Mouse (Mus musculus) ES-Bruce4 (cell line): ENCODE measurements around the gene Mtm1. TPM values are rescaled to one million over a fixed set of nuclear protein-coding genes. Genes with fewer than 3 reads are reported as not detected.

Experiments
- H3K27ac ChIP-seq: 2 replicates; pipeline ENCODE4 v1.5.1; 2012; ENCODE audit warnings: low read length, inconsistent platforms; ENCODE audit not compliant: insufficient read depth
- H3K27me3 ChIP-seq: 2 replicates; pipeline ENCODE4 v1.6.1; 2012; ENCODE audit warnings: mild to moderate bottlenecking, low read length, inconsistent platforms; ENCODE audit not compliant: control insufficient read depth, poor library complexity, insufficient read depth, severe bottlenecking
- H3K36me3 ChIP-seq: 2 replicates; pipeline ENCODE4 v1.6.1; 2012; ENCODE audit warnings: inconsistent platforms, mild to moderate bottlenecking, low read length, moderate library complexity; ENCODE audit not compliant: control insufficient read depth, poor library complexity, insufficient read depth, severe bottlenecking
- H3K4me1 ChIP-seq: one replicate; pipeline ENCODE4 v1.8.1; 2011; ENCODE audit warnings: low read length; ENCODE audit not compliant: control insufficient read depth, insufficient read depth
- H3K4me3 ChIP-seq: 2 replicates; pipeline ENCODE4 v1.5.1; 2011; ENCODE audit warnings: low read depth, mild to moderate bottlenecking, low read length
- H3K9ac ChIP-seq: 2 replicates; pipeline ENCODE4 v1.6.1; 2012; ENCODE audit warnings: low read depth, mild to moderate bottlenecking, inconsistent platforms; ENCODE audit not compliant: poor library complexity, severe bottlenecking
- H3K9me3 ChIP-seq: replicated peaks from 2 replicates; pipeline ENCODE4 v1.6.1; 2012; ENCODE audit warnings: mild to moderate bottlenecking, low read length, inconsistent platforms; ENCODE audit not compliant: control insufficient read depth, poor library complexity, insufficient read depth, severe bottlenecking
- CTCF ChIP-seq: IDR thresholded peaks from one replicate; pipeline ENCODE4 v1.8.1; 2011; ENCODE audit warnings: low read depth, low read length
- EP300 ChIP-seq: IDR thresholded peaks from 2 replicates; pipeline ENCODE4 v1.6.1; 2011; ENCODE audit warnings: low read depth, low read length; ENCODE audit not compliant: insufficient read depth
- POLR2A ChIP-seq: IDR thresholded peaks from one replicate; pipeline ENCODE4 v1.8.1; 2011; ENCODE audit warnings: low read length; ENCODE audit not compliant: insufficient read depth
- polyA plus RNA-seq: library from polyadenylated mRNA; stranded (reverse); fragments of >200 nt; gene quantifications from 2 replicates; pipeline ENCODE4 v1.2.4, GENCODE M21; 2011; ENCODE audit warnings: low read depth; ENCODE audit not compliant: missing spikeins, insufficient read depth, insufficient read length

Mtm1 gene
- 9.7 and 11.7 TPM in 2 replicates for polyA plus RNA-seq

DNA sequence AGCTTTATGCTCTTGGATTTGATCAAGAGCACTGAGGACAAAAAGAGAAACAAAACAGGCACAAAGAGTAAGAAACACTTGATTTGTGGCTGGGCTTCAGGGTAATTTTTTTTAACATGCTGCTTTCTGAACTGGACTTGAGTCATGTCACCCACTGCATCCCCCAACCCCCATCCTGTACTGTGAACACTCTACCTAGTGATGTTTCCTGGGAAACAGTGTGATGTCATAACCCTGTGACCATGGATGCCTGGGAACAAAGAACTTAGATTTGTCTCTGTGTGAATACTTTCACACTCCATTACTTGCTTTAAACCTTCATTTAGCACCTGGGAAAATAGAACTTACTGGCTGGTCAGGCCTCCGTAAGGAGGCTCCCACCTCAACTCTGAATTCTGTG lies at the start of gene Mtm1:
TSS of gene Mtm1 (plus strand) at position 301 of the 400 bp plus-strand sequence.
- TF ChIP-seq EP300 = no peak
- no peak for TF ChIP-seq POLR2A
- no peak for TF ChIP-seq CTCF
- Histone ChIP-seq H3K4me3 (no peak within 1 kb of the TSS), H3K9me3 (no peaks in the 10 kb centered on the region), H3K9ac (no peak within 1 kb of the TSS), H3K36me3 (no peaks in the 10 kb centered on the region), H3K27ac (no peak within 1 kb of the TSS), H3K27me3 (no peaks in the 10 kb centered on the region), H3K4me1 (no peaks in the 10 kb centered on the region)

DNA sequence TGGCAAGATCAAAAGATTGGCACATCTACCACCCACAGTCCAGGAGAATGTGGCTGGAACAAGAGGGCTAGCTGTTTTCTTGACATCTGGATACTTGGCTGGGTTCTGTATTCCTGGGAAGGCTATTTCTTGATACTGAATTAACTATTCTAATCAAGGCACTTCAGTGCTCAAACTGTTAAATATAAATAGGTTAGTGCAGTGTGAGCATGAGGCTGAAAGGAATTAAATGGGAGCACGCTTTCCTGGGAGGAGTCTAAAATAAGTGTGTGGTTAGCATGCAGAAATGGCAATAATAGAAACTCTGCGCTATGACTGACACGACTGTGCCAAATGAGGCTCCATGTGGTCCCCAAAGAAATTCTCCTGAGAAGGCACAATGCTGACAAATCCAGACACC lies 29.0 kb upstream of the Mtm1 start:
- H3K4me1 ChIP-seq = no peaks in the 10 kb centered on the region
- no peak overlapping the region for H3K27ac ChIP-seq
- no peaks in the 10 kb centered on the region for H3K36me3 ChIP-seq
- no peaks in the 10 kb centered on the region for H3K27me3 ChIP-seq
- TF ChIP-seq CTCF (no peak), POLR2A (no peak), EP300 (no peak)
- H3K4me3 ChIP-seq = no peak overlapping the region
- no peaks in the 10 kb centered on the region for H3K9me3 ChIP-seq
- no peak overlapping the region for H3K9ac ChIP-seq

DNA sequence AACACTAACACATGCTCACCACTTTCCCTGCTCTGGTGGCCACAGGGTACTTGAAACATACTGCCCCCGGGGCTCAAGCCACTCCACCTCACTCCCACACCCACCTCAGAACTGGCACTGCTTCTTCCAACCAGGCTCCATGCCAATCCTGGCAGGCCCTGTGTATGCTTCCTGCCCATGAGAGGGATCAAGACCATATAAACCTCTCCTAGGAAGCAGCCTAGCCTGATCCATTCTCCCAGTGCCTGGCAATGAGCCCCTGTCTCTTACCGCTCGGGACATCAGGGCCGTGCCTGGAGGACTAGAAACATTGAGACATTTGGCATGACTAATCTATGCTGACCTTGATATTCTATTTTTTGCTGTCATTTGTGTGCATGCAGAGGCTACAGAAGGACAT lies 26.9 kb upstream of the Mtm1 start:
- H3K9ac ChIP-seq = no peak overlapping the region
- H3K4me1 ChIP-seq = no peaks in the 10 kb centered on the region
- TF ChIP-seq CTCF (no peak), EP300 (no peak), POLR2A (no peak)
- H3K9me3 ChIP-seq = no peaks in the 10 kb centered on the region
- no peaks in the 10 kb centered on the region for H3K36me3 ChIP-seq
- H3K27ac ChIP-seq = no peak overlapping the region
- no peak overlapping the region for H3K4me3 ChIP-seq
- H3K27me3 ChIP-seq = no peaks in the 10 kb centered on the region

DNA sequence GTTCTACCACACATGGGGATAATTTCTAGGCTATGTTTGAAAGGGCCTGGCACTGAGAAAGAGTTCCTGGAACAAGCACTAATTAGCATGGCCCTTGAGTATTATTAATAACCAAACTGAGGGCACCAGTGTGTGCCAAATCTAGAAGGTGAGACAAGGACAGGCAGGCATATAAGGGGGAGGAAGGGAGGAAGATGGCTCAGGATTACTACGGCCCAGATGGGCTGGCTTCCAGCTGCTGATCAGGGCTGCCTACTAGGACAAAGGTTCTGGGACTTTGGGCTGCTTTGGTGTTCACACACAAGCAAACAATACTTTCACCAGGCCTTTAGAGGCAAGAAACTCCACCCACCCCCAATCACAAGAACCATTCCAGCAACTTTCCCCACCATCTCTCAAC lies 24.2 kb upstream of the Mtm1 start:
- no peak overlapping the region for H3K27ac ChIP-seq
- H3K36me3 ChIP-seq = no peaks in the 10 kb centered on the region
- H3K27me3 ChIP-seq = no peaks in the 10 kb centered on the region
- no peaks in the 10 kb centered on the region for H3K9me3 ChIP-seq
- H3K9ac ChIP-seq = no peak overlapping the region
- no peak for TF ChIP-seq CTCF
- TF ChIP-seq POLR2A = no peak
- TF ChIP-seq EP300 = no peak
- no peaks in the 10 kb centered on the region for H3K4me1 ChIP-seq
- H3K4me3 ChIP-seq = no peak overlapping the region

DNA sequence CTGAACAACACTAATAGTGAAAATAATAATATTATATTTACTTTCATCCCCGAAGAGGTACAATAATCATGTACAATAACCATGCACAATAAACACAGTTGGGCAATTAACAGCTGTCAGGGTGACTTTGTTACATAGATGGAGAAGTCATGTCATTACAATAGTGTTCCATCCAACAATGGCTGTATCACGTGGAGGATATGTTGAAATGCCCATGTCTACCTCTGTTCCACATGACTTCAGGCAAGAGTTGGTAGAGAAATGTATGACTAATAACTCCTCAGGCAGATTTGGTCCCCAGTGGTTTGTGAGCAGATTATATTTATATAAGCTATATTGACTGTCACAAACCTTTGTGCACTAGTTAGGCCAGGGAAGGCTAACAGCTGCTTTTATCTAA lies 5.8 kb upstream of the Mtm1 start:
- Histone ChIP-seq H3K9ac (no peak overlapping the region), H3K9me3 (no peaks in the 10 kb centered on the region), H3K4me3 (no peak overlapping the region), H3K27me3 (no peaks in the 10 kb centered on the region), H3K27ac (no peak overlapping the region), H3K4me1 (no peaks in the 10 kb centered on the region), H3K36me3 (no peaks in the 10 kb centered on the region)
- no peak for TF ChIP-seq EP300
- TF ChIP-seq CTCF = no peak
- no peak for TF ChIP-seq POLR2A

DNA sequence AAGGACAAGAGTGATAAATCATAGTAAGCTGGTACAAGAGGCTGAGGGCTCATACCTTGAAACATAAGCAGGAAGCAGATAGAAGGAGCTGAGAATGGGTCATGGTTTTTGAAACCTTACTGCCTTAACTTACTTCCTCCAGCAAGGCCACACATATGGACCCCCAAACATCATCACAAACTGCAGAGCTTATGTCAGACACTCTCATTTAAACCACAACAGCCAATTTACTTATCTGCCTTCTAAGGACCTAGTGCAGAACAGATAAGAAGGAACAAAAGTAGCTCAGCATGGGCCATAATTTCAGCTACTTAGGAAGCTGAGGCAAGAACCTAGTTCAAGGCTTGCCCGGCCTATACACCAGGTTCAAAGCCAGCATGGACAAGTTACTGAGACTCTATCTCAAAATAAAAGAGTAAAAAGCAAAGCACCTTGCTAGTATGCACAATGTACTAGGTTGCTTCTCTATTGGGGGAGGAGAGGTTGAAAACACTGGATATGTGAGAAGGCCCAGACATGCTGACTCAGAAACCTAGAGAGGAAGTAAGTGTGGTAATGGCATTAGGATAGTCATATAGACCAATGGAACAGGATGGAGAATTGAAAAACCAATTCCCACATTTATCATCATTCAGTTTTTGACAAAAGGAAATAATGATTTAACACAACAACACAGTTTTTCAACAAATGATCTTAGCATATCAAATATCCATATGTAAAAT lies 4.6 kb upstream of the Mtm1 start:
- Histone ChIP-seq H3K36me3 (no peaks in the 10 kb centered on the region), H3K9ac (no peak overlapping the region), H3K27me3 (no peaks in the 10 kb centered on the region), H3K27ac (no peak overlapping the region), H3K9me3 (no peaks in the 10 kb centered on the region), H3K4me3 (no peak overlapping the region), H3K4me1 (no peaks in the 10 kb centered on the region)
- no peak for TF ChIP-seq EP300
- TF ChIP-seq POLR2A = no peak
- no peak for TF ChIP-seq CTCF
